Mouse (Mus musculus) heart, postnatal 25 days (tissue): ENCODE measurements around the gene Inpp5k. TPM values are rescaled to one million over a fixed set of nuclear protein-coding genes. Genes with fewer than 3 reads are reported as not detected.

Source experiments
- DNase-seq: peaks from one replicate; pipeline ENCODE4 v3.0.0; 2022; ENCODE audit warnings: low spot score
- intact Hi-C: fragments of 180-260 bp; cut with DNase I; formaldehyde crosslinking; loops from one replicate; pipeline ENCODE4 v1.15.1; 2025
- total RNA-seq, 2 experiments: library from RNA; stranded (reverse); gene quantifications; 2 replicates each; pipeline ENCODE4 v1.2.3; 2021

Gene Inpp5k
- total RNA-seq, 2 experiments from 2014 or later = 27.8 to 29.8 TPM

GRCm38 (mm10) chr11:75652222-75652941 is 21.6 kb downstream of the Inpp5k start:
- intact Hi-C loops = no loop called here

GRCm38 (mm10) chr11:75652942-75653684 is 22.3 kb downstream of the Inpp5k start:
- intact Hi-C loops = no loop called here
- DNase-seq = no peak

More at GRCm38 (mm10) chr11:75652222-75652941, 21.6 kb downstream of the Inpp5k start:
- no peak for DNase-seq

GRCm38 (mm10) chr11:75653781-75654470 is 23.1 kb downstream of the Inpp5k start:
- intact Hi-C loops = loop anchor here (1.0 kb wide), 1 partner anchor 24 kb away; no protein-coding TSS in a partner anchor
- DNase-seq = peak; percentile 80

- intact Hi-C loops = loop anchor here (1.0 to 5.0 kb wide), 2 partner anchors 24 to 32 kb away; no protein-coding TSS in a partner anchor
- no peak for DNase-seq
These were observed 23.9 kb downstream of the Inpp5k start for GRCm38 (mm10) chr11:75654471-75655390.

- intact Hi-C loops = loop anchor here (5.0 kb wide), 1 partner anchor 34 kb away; no protein-coding TSS in a partner anchor
These were observed 25.1 kb downstream of the Inpp5k start for GRCm38 (mm10) chr11:75655621-75656545.

GRCm38 (mm10) chr11:75656621-75657590 is 26.1 kb downstream of the Inpp5k start:
- intact Hi-C loops = loop anchor here (5.0 kb wide), 1 partner anchor 35 kb away; no protein-coding TSS in a partner anchor
- no peak for DNase-seq

More at GRCm38 (mm10) chr11:75655621-75656545, 25.1 kb downstream of the Inpp5k start:
- peak; percentile 85 for DNase-seq

GRCm38 (mm10) chr11:75657841-75658240 is 27.1 kb downstream of the Inpp5k start:
- intact Hi-C loops = loop anchor here (5.0 kb wide), 1 partner anchor 36 kb away; no protein-coding TSS in a partner anchor
- DNase-seq = no peak

GRCm38 (mm10) chr11:75658311-75658710 is 27.5 kb downstream of the Inpp5k start:
- intact Hi-C loops = loop anchor here (5.0 kb wide), 1 partner anchor 36 kb away; no protein-coding TSS in a partner anchor

GRCm38 (mm10) chr11:75658996-75659750 is 28.4 kb downstream of the Inpp5k start:
- no peak for DNase-seq

More at GRCm38 (mm10) chr11:75658311-75658710, 27.5 kb downstream of the Inpp5k start:
- no peak for DNase-seq

GRCm38 (mm10) chr11:75660081-75660590 is 29.3 kb downstream of the Inpp5k start:
- intact Hi-C loops = no loop called here

More at GRCm38 (mm10) chr11:75658996-75659750, 28.4 kb downstream of the Inpp5k start:
- intact Hi-C loops = loop anchor here (5.0 kb wide), 1 partner anchor 37 kb away; no protein-coding TSS in a partner anchor

GRCm38 (mm10) chr11:75660941-75661800 is 30.4 kb downstream of the Inpp5k start:
- intact Hi-C loops = no loop called here
- no peak for DNase-seq

More at GRCm38 (mm10) chr11:75660081-75660590, 29.3 kb downstream of the Inpp5k start:
- DNase-seq = no peak

GRCm38 (mm10) chr11:75662131-75662530 is 31.3 kb downstream of the Inpp5k start:
- intact Hi-C loops = no loop called here
- DNase-seq = no peak

GRCm38 (mm10) chr11:75666296-75666695 is 35.5 kb downstream of the Inpp5k start:
- DNase-seq = no peak
- intact Hi-C loops = no loop called here

- no peak for DNase-seq
- intact Hi-C loops = no loop called here
These were observed 37.8 kb downstream of the Inpp5k start for GRCm38 (mm10) chr11:75668621-75669020.
